Mouse (Mus musculus): ENCODE measurements around the gene Kantr.
"Not testable (repeated sequence)": the region's sequence is repeated elsewhere in the genome, so short reads cannot be mapped to it uniquely, and the experiment has no call there.

Gene Kantr

GRCm38 (mm10) chrX:152326996-152327688 lies at the start of gene Kantr:
Kantr (minus strand) TSS chrX:152327495.
- peak; percentile 83 to 85 for DNase-seq

- peak in 1 of 2 experiments; percentile 9 for DNase-seq
Measured at GRCm38 (mm10) chrX:152368397-152369273, 41.3 kb upstream of the Kantr start, which contains the start of gene Gpr173. Gpr173 (minus strand) TSS chrX:152368704.

GRCm38 (mm10) chrX:152368054-152368396 lies 40.7 kb upstream of the Kantr start:
- no peak for DNase-seq

GRCm38 (mm10) chrX:152366418-152366817 lies 39.1 kb upstream of the Kantr start:
- DNase-seq, result no peak

GRCm38 (mm10) chrX:152352553-152353153 lies 25.4 kb upstream of the Kantr start:
- DNase-seq, result peak; percentile 17 to 30

- DNase-seq, result no peak
Measured at GRCm38 (mm10) chrX:152347041-152347440, 19.7 kb upstream of the Kantr start.

- DNase-seq, result no peak
Measured at GRCm38 (mm10) chrX:152346587-152346986, 19.3 kb upstream of the Kantr start.

- DNase-seq, result no peak
Measured at GRCm38 (mm10) chrX:152342903-152343302, 15.6 kb upstream of the Kantr start.

- peak; percentile 90 to 95 for DNase-seq
Measured at GRCm38 (mm10) chrX:152342358-152342901, 15.1 kb upstream of the Kantr start, which contains the start of gene Tspyl2. Tspyl2 (minus strand) TSS chrX:152342425.

GRCm38 (mm10) chrX:152341496-152341895 lies 14.2 kb upstream of the Kantr start:
- no peak for DNase-seq

GRCm38 (mm10) chrX:152336546-152337332 lies 9.4 kb upstream of the Kantr start:
- DNase-seq, result peak; percentile 92 to 94

GRCm38 (mm10) chrX:152336123-152336522 lies 8.8 kb upstream of the Kantr start:
- not testable (repeated sequence) for DNase-seq

- not testable (repeated sequence) for DNase-seq
Measured at GRCm38 (mm10) chrX:152329400-152329799, 2.1 kb upstream of the Kantr start.

- no peak for DNase-seq
Measured at GRCm38 (mm10) chrX:152327689-152328052, 376 bp upstream of the Kantr start.

- no peak for DNase-seq
Measured at GRCm38 (mm10) chrX:152323584-152323983, 3.7 kb downstream of the Kantr start.

GRCm38 (mm10) chrX:152322776-152323175 lies 4.5 kb downstream of the Kantr start:
- no peak for DNase-seq

GRCm38 (mm10) chrX:152320535-152320934 lies 6.8 kb downstream of the Kantr start:
- DNase-seq, result no peak

GRCm38 (mm10) chrX:152307942-152308341 lies 19.4 kb downstream of the Kantr start:
- peak in 1 of 2 experiments; percentile 4 for DNase-seq

- no peak for DNase-seq
Measured at GRCm38 (mm10) chrX:152307371-152307770, 19.9 kb downstream of the Kantr start.

- DNase-seq, result no peak
Measured at GRCm38 (mm10) chrX:152306224-152306623, 21.1 kb downstream of the Kantr start.

GRCm38 (mm10) chrX:152287026-152287425 lies 40.3 kb downstream of the Kantr start:
- not testable (repeated sequence) for DNase-seq

- DNase-seq, result no peak
Measured at GRCm38 (mm10) chrX:152284746-152285145, 42.5 kb downstream of the Kantr start.

All from kidney, adult 8-10 months (tissue).